ENCODE assay signal across 11 mouse cellular contexts in genomic region chr8:104205292-104205691, GRCm38 (mm10). TPM values are rescaled to one million over a fixed set of nuclear protein-coding genes. Genes with fewer than 3 reads are reported as not detected.
"Had no signal": no experiment of that assay in that cellular context is flagged by ENCODE, and none has a peak within 500 bp of the region (broad histone marks: within the 10 kb centered on the region; RNA-seq: fewer than 3 reads in every experiment).

No protein-coding gene starts in this region.

- H3K9me3 ChIP-seq: limb, embryonic 13.5 days; stomach, embryonic 15.5 days had no signal

- H3K4me1 ChIP-seq: limb, embryonic 13.5 days; stomach, embryonic 15.5 days had no signal

- H3K4me3 ChIP-seq: limb, embryonic 13.5 days; stomach, embryonic 15.5 days had no signal

- H3K27ac ChIP-seq: limb, embryonic 13.5 days; liver, embryonic 14.5 days; stomach, embryonic 15.5 days had no signal

- DNase-seq: kidney, adult 9 months; kidney, postnatal 10 days; left cerebral cortex, postnatal 4 days; lung, adult 18-20 months; right cerebral cortex, postnatal 14 days; thymus, adult 2 months; thymus, postnatal 36 days had no signal

- H3K36me3 ChIP-seq: limb, embryonic 13.5 days; stomach, embryonic 15.5 days had no signal

- H3K4me2 ChIP-seq: limb, embryonic 13.5 days; stomach, embryonic 15.5 days had no signal

- H3K27me3 ChIP-seq: limb, embryonic 13.5 days; stomach, embryonic 15.5 days had no signal

- H3K9ac ChIP-seq: limb, embryonic 13.5 days; liver, embryonic 14.5 days; stomach, embryonic 15.5 days had no signal

RNA-seq across cellular contexts. Expression of gene Bean1, which starts 35.0 kb away (rescaled TPM):
- total RNA-seq: liver, adult 2 months had no signal
- polyA plus RNA-seq: liver, adult 2 months had no signal
